Mouse (Mus musculus): ENCODE results near the gene Vav3.

The Vav3 gene

GRCm38 (mm10) chr3:109671716-109672115 lies 331.3 kb downstream of the Vav3 start:
- DNase-seq (ENCODE audit: inconsistent age in 2 of 2, low spot score in 1 of 2), result no peak

GRCm38 (mm10) chr3:109672925-109673324 lies 332.5 kb downstream of the Vav3 start:
- no peak for DNase-seq (ENCODE audit: inconsistent age in 2 of 2, low spot score in 1 of 2)

DNA sequence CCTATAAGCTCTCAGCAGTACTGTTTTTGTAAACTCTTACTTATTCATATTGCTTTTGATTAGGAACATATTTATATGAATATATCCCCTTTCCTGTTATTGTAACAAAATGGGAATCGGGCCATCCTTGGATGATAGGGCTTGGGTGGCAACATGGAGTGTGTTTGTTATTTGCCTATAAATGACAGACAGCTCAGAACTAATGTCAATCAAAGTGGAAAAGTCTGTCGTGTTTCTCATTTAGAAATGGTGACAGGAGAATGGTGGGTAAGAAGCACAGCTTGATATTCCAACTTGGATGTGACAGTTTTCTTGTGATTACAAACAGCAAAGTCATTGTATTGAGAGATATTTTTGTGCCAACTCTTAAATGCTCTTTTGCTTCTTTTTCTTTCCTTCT lies 339.8 kb downstream of the Vav3 start:
- no peak for DNase-seq (ENCODE audit: inconsistent age in 2 of 2, low spot score in 1 of 2)

DNA sequence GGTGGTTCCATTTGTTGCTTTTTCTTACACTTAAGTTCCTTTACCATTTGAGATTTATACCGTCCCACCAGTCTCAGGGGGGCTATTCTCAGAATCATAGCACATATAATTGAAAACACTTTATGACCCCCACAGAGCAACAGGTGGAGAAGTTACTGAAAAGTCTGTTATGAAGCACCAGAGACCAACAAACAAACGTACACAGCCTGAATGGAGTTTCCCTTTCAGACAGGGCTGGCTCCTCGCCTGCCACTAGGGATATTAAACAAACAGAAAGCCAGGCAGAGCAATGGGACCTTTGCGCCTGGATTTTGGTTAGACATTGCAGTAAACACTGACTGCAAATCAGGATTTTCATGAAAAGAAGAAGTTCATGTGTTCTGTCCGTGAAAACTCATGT lies 341.4 kb downstream of the Vav3 start:
- no peak for DNase-seq (ENCODE audit: inconsistent age in 2 of 2, low spot score in 1 of 2)

DNA sequence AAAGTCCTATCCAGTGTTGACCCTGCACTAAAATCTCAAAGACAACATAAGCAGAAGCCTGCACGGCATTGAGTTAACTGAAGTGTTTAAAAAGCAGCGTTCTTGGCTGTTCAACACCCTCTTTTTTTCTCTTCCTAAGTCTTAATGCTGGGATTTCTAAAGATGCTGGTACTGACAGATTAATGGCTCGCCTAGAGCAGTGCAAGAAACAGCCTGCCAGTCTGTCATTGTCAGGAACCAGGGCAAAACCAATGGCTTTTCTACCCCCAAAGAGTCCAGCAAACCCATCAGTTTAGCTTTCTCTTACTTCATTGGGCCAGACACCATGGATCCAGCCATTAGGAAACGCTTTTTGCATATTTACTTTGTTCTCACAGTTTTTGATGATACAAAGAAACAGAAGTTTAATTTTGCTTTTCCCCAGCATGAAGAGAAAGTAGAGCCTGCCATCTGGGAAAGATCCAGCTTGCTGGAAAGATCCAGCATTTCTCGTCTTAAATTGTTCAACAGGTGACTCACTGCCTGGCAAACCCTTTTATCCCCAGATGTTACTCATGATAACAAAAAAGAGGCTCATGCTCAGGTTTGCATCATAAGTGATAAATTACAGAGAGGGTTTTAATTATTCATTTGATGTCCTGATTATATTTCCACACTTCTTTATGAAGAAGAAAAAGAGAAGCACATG lies 343.3 kb downstream of the Vav3 start:
- peak in 1 of 2 experiments; percentile 28 for DNase-seq (ENCODE audit: inconsistent age in 2 of 2, low spot score in 1 of 2)

DNA sequence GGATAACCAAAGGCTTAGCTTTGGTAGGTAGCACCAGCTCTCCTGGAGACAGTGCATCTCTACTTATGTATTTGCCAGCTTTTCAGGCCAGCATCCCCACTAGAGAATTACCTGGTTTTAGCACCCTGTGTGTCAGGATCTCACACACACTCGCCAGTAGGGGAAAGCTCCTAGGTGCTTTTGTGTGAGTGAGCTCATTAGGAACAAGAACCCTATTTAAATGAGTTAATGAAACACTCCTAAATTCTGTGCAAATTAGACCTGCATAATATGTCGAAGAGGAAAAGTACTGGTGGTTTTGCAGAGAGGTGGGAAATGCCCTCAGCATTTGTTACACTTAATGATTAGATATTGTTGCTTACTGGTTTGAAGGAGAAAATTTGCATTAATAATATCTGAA lies 350.1 kb downstream of the Vav3 start:
- DNase-seq (ENCODE audit: inconsistent age in 2 of 2, low spot score in 1 of 2), result no peak

- no peak for DNase-seq (ENCODE audit: inconsistent age in 2 of 2, low spot score in 1 of 2)
Measured at GRCm38 (mm10) chr3:109692613-109693012, 352.2 kb downstream of the Vav3 start.

GRCm38 (mm10) chr3:109701301-109701700 lies 360.8 kb downstream of the Vav3 start:
- DNase-seq (ENCODE audit: inconsistent age in 2 of 2, low spot score in 1 of 2), result no peak

GRCm38 (mm10) chr3:109707786-109708460 lies 367.5 kb downstream of the Vav3 start:
- no peak for DNase-seq (ENCODE audit: inconsistent age in 2 of 2, low spot score in 1 of 2)

DNA sequence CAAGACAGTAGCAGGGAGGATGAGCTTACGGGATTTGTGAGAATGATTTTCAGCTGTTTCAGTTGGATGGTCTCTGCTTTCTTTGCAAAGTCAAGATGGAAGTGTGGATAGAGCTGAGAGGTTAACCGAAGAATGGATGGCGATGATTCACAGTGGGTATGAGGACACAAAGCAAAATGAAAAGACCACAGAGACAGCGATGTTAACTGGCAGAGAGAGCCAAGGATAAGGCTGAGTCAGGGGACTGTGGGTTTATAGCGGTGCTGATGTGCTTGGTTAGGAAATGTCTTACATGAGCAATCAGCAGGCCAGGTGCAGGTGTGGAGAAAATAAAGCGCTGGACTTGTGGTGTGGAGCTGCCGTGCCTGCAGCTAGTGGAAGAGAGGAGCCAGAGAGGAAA lies 371.3 kb downstream of the Vav3 start:
- DNase-seq (ENCODE audit: inconsistent age in 2 of 2, low spot score in 1 of 2), result no peak

DNA sequence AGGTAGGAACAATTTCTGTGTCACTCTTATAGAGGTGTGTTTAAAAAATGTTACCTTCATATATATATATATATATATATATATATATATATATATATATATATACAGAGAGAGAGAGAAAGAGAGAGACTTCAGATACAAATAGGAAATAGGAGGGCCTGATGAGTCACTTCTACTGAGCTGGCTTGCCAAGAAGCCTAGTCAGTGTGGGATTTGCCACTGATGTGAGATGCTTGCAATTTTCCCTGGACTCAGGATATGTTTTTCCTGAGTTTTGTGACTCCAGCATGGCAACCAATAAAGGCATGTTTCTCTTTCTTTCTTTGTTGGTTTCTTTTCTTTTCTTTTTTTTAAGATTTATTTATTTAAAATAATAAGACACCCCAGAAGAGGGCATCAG lies 374.0 kb downstream of the Vav3 start:
- DNase-seq (ENCODE audit: inconsistent age in 2 of 2, low spot score in 1 of 2), result no peak

- DNase-seq (ENCODE audit: inconsistent age in 2 of 2, low spot score in 1 of 2), result no peak
Measured at GRCm38 (mm10) chr3:109721753-109722152, 381.3 kb downstream of the Vav3 start.

GRCm38 (mm10) chr3:109726776-109727175 lies 386.3 kb downstream of the Vav3 start:
- DNase-seq (ENCODE audit: inconsistent age in 2 of 2, low spot score in 1 of 2), result no peak

GRCm38 (mm10) chr3:109731592-109732230 lies 391.3 kb downstream of the Vav3 start:
- DNase-seq (ENCODE audit: inconsistent age in 2 of 2, low spot score in 1 of 2), result no peak

- DNase-seq (ENCODE audit: inconsistent age in 2 of 2, low spot score in 1 of 2), result peak in 1 of 2 experiments; percentile 40
Measured at GRCm38 (mm10) chr3:109732327-109733182, 392.1 kb downstream of the Vav3 start.
